Mouse (Mus musculus) mouse embryonic stem cell (cell line): ENCODE data around the gene Hist1h4a.
"Not testable (repeated sequence)": the region's sequence is repeated elsewhere in the genome, so short reads cannot be mapped to it uniquely, and the experiment has no call there.

ENCODE experiments used
- in situ Hi-C, 2 experiments: fragments of 300-500 bp; cut with MboI; formaldehyde crosslinking; loops; 1 replicate in 1 of 2; 3 replicates in 1 of 2; pipeline ENCODE4 v1.14.3; 2019 to 2020; ENCODE audit warnings: low sequenced_read_pairs in 2 of 2, low pct_unique_long_range_greater_than_20kb in 1 of 2, mixed read lengths in 1 of 2; ENCODE audit not compliant: unreplicated experiment in 1 of 2

Gene Hist1h4a

DNA sequence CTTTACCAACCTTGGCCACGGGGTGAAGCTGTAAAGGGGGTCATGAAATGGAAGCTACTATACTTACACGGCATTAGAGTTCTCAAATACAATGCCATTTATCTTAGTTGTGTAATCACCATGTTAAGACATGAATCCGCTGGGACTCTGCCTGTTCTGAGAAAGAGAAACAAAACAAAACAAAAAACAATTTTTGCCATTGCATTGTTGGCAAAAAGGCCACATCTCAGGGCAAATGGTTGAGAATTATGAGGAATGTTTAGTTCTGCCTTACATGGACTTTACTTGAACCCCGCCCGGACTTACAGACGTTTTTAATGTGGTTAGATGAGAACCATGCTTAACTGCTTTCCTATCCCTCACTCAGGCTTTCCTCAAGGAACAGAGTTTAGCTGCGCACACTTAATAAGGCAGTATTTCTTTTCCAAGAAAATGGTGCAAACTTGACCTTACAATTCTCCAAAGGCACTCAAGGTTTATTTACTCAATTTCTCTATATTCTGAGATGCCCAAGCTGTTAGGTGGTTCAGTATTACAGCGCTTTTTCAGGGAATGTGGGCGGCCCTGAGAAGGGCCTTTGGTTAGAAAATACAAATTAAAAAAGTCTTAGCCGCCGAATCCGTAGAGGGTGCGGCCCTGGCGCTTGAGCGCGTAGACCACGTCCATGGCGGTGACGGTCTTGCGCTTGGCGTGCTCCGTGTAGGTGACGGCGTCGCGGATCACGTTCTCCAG is 624 bp downstream of the Hist1h4a start:
- in situ Hi-C loops = no loop called here

DNA sequence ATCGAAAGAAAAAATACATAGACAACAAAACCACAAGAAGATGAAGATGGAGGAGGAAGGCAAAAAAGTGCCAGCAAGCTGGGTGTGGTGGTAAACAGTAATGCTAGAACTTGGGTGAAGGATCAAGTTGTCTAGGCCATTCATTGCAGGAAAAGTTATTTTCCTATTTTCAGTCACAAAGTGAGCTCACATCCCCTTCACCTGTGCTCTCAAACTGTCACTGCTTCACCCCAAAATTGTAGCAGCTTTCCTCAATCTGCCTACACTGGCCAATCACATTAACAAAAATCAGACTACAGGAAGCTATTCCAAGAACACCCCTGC is 1.2 kb downstream of the Hist1h4a start:
- in situ Hi-C loops = no loop called here

DNA sequence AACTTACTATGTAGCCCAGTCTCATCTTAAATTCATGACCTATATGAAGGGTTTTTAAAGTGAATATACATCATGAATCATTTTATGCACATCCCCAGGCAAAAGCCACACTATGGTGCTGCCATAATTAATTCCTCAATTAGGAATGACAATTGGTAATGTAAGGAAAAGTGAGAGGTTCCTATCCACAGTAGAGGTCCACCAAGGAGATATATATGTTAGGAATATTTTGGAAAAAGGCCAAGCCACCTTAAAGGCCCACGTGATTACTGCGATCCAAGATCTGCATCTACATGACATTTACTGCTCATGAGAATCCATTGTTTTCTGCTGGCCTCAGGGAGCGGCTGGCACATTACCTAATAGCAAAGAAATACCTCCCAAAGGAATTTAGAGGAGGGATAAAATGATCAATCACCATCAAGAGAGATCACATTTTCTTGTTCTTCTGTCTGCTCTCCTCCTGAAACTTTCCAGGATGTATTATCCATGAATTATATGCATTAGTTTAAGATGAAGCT is 1.7 kb downstream of the Hist1h4a start:
- in situ Hi-C loops = no loop called here

DNA sequence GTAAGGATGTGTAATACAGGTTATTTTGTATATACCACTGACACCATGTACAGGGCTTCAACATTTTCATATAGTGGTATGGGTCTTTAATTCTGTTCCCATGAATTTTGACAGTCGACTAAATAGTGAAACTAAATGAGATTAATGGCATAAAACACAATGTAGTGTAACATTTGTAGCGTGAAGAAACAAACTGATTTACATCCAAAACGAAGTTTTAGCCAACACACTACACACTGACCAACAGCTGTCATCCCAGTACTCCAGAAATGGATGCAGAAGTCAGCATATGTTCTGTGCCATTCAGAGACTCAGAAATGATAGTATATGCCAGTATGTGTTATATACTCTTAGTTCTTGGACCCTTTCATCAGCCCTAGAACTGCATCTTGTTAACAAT is 3.1 kb downstream of the Hist1h4a start:
- in situ Hi-C loops = no loop called here

DNA sequence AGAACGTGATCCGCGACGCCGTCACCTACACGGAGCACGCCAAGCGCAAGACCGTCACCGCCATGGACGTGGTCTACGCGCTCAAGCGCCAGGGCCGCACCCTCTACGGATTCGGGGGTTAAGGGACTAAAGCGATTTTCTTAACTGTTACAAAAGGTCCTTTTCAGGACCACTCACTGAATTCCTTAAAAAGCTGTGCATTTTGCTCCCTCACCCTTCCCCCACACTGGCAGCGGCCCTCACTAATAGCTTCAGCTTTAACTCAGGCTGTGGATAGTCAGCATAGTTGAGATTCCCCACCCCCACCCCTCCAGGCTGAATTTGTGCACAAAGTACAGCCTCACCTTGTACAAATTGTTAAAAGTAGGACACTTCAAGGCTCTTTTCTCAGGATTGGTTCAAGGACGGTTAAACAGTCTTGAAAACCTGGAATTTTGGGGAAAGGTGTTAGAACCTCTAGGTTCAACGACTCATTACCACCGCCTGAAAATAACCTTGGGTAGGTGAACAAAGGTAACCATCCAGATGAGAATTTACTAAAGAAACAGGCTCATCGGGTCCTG is 3.7 kb downstream of the Hist1h4a start:
- in situ Hi-C loops = no loop called here

DNA sequence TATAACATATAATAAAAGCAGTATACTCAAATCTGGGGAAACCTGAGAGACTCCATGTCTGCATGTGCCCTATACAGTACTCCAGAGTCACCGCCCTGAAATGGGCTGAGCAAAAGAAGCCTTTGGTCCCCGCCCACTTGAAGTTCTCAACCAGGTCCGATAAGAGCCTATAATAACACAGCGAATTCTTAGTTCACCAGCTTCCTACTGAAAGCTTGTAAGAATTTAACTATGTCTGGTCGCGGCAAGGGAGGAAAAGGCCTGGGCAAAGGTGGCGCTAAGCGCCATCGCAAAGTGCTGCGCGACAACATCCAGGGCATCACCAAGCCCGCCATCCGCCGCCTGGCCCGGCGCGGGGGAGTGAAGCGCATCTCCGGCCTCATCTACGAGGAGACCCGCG is 4.2 kb downstream of the Hist1h4a start, which contains the start of gene Hist1h4b:
Gene Hist1h4b (plus strand): TSS at position 224 of the 400 bp plus-strand sequence.
- in situ Hi-C loops = no loop called here

DNA sequence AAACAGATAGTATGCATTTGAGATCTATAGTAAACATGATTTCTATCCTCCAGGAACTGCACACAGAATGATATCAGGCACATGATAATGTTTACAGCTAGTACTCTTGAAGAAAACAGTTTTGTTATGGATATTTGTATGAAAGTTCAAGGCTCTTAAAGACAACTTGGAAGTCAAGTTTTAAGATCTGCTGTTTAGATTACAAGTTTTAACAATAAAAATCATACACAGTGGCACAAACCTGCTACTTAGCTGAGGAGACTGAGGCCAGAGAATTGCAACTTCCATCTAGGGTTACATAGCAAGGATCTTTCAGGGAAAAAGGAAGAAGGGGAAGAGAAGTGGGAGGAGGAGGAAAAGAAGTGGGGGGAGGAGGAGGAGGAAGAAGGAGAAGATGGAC is 6.0 kb downstream of the Hist1h4a start:
- in situ Hi-C loops = no loop called here

DNA sequence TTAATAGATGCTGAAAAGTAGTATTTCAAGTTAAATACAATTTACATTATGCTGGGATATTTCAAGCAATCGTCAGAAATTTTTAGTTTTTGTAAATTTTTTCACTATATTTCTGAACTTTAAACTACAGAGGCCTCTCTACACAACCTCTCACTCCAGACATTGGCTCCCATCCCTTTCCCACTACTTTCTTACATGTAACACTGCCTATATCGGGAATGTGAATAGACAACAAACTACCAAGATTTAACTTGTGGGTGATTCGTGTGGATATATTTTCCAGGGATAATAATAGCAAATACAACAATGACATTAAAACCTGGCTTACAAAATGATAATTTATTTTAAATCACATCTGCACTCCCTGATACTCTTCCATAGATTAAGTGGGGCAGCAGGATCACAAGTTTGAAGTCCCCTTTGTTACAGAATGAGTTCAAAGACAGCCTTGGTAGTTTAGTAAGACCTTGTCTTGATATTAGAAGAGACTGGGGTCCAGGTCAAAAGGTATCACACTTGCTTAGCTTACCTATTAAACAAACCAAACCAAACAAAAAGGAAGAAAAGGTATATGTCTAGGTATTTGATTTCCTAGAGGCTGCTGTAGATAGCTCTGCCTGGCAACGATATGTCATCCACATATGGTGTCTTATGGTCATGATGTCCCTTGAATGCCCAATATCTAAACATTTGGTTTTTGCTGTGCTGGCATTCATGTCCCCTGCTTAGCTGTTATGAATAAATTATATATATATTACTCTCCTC is 7.5 kb downstream of the Hist1h4a start:
- in situ Hi-C loops = no loop called here

DNA sequence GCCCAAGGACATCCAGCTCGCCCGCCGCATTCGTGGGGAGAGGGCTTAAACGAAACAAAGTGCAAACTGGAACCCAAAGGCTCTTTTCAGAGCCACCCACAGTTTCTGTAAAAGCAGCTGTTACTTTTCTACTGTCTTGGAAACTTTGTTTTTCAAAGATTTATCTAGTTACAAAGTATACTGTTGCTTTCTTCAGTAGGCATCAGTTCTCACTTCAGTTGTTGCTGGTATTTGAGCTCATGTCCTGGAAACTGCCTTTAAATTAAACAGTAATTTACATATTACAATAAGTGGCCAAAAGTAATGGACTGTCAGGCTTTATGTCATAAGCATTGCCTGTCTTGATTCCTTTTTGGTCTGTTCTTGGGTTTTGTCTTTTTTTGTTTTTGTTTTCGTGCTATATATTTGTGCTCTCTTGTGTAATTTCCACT is 8.3 kb downstream of the Hist1h4a start:
- in situ Hi-C loops = no loop called here

DNA sequence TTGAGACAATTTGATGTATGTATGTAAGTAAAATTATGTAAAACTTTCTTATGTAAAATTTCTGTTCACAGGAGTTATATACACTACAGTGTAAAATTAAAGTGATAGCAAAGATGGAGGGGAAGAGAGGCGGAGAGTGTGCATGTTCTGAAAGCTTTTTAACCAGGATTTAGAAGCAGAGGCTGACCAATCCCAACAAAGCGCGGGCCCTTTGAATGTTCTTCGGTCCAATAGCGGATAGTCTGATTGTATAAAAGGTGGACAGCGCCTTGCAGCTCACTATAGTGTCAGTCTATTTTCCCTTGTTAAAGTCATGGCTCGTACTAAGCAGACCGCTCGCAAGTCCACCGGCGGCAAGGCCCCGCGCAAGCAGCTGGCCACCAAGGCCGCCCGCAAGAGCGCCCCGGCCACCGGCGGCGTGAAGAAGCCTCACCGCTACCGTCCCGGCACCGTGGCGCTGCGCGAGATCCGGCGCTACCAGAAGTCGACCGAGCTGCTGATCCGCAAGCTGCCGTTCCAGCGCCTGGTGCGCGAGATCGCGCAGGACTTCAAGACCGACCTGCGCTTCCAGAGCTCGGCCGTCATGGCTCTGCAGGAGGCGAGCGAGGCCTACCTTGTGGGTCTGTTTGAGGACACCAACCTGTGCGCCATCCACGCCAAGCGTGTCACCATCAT is 8.8 kb downstream of the Hist1h4a start, which contains the start of gene Hist1h3b:
Gene Hist1h3b (plus strand): TSS at position 201 of the 675 bp plus-strand sequence.
- in situ Hi-C loops = not testable (repeated sequence)

DNA sequence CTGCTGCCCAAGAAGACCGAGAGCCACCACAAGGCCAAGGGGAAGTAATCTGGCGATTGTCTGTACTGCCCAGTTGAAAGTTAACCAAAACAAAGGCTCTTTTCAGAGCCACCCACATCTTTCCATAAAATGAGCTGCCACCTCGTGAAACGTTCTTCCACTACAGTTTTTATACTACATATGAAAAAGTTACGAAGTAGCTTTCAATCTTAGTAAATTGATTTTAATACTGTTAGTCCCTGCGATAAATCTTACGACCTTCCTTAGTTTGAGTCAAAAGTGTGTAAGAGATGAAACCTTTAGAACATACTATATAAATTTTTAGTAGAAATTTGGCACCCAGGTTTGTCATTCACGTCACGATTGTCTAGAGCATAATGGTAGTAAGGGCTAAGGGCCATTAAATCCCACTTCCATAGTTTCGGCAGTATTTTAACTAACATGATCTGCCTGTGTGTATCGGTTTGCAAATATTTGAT is 9.5 kb downstream of the Hist1h4a start:
- in situ Hi-C loops = no loop called here

DNA sequence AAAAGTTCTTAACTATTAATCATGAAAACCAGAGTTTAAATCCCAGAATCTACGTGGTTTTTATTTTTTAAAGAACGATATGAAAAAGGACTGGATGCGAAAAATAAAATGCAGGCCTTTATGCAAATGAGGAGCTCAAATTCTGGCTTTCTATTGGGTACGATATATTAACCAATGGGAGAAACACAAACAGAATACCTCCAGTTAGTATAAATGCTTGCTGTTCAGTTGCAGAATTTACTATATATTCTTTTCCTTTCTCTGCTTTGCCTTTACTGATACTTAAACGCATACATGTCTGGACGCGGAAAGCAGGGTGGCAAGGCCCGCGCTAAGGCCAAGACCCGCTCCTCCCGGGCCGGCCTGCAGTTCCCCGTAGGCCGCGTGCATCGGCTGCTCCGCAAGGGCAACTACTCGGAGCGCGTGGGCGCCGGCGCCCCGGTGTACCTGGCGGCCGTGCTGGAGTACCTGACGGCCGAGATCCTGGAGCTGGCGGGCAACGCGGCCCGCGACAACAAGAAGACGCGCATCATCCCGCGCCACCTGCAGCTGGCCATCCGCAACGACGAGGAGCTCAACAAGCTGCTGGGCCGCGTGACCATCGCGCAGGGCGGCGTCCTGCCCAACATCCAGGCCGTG is 10.1 kb downstream of the Hist1h4a start, which contains the start of gene Hist1h2ab:
Gene Hist1h2ab (plus strand): TSS at position 288 of the 639 bp plus-strand sequence.
- in situ Hi-C loops = not testable (repeated sequence)

DNA sequence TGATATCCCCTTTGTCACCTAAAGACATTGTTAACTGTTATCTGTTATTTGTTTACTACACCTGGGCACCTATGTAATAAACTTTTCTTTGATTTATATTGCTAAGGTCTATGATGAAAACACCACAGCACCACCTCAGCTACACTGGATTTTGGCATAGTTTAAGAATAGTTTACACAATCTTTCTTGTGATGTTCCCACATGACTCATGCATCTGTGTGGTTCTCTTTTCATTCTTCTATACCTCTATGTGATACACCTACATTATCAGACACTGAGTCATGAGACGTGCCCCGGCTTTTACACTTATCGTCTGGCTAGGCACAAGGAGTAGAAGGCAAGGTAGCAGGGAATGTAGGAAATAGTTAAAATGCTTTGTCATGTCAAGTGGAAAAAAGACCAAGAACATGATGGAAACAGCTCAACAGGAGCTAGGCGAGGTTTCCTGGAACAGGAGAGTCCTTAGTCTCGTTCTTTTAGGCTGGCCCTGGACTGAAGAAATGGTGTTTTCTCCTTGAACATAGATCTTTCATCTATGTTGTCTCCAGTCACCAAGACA is 11.4 kb downstream of the Hist1h4a start:
- in situ Hi-C loops = loop anchor here in 1 of 2 experiments (10.0 to 25.0 kb wide), 2 partner anchors 175 to 1712 kb away; partner anchors contain the start of genes Hist1h2ad, Hist1h2ae, Hist1h2ag and Hist1h2ah

DNA sequence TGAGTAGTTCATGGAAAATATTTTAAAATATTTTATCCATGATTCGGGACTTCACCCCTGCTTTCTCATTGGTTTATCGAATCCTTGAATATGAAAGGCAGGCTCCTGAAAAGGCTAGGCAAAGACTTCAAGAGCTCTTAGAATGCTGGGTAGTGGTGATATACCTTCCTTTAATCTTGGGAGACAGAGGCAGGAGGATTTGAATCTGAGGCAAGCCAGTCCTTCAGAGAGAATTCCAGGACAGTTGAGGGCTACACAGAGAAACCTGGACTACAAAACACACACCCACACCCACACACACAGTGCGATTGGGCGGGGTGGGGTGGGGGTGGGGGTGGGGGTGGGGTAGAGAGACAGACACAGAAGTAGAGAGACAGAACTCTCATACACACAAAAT is 13.1 kb downstream of the Hist1h4a start:
- in situ Hi-C loops = loop anchor here in 1 of 2 experiments (10.0 to 25.0 kb wide), 2 partner anchors 173 to 1711 kb away; partner anchors contain the start of genes Hist1h2ad, Hist1h2ae, Hist1h2ag and Hist1h2ah

DNA sequence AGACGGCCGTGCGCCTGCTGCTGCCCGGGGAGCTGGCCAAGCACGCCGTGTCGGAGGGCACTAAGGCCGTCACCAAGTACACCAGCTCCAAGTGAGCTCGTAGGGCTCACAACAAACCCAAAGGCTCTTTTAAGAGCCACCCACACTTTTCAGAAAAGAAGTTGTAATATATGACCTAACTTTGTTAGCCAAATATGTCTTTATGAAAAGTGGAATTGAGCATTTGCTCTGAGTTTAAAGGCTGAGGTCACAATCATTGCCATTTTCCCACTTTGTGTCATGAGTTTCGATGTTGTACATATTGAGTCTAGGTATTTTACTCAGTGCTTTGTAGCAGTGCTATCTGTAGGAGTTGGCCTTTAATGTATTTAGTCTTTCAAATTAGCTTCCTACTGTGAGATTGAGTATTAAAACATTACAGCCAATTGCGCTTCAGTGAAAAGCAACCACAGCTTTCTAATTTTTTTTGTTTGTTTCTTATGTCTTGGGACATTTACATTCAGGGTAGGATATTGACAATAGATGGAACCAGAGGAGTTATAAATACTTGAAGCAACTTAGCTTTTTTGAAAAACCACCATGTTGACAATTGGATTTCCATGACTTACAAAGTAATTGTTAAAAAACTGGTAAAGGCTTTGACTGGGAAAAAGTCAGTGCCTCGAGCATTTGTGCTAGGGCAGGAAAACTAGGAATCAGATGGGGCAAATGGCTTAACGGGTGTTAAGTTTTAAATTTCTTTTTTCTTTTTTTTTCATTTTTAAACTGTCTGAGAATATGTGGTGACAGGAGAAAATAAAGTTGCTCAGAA is 13.7 kb downstream of the Hist1h4a start:
- in situ Hi-C loops = loop anchor here in 1 of 2 experiments (10.0 to 25.0 kb wide), 2 partner anchors 172 to 1710 kb away; partner anchors contain the start of genes Hist1h2ad, Hist1h2ae, Hist1h2ag and Hist1h2ah

DNA sequence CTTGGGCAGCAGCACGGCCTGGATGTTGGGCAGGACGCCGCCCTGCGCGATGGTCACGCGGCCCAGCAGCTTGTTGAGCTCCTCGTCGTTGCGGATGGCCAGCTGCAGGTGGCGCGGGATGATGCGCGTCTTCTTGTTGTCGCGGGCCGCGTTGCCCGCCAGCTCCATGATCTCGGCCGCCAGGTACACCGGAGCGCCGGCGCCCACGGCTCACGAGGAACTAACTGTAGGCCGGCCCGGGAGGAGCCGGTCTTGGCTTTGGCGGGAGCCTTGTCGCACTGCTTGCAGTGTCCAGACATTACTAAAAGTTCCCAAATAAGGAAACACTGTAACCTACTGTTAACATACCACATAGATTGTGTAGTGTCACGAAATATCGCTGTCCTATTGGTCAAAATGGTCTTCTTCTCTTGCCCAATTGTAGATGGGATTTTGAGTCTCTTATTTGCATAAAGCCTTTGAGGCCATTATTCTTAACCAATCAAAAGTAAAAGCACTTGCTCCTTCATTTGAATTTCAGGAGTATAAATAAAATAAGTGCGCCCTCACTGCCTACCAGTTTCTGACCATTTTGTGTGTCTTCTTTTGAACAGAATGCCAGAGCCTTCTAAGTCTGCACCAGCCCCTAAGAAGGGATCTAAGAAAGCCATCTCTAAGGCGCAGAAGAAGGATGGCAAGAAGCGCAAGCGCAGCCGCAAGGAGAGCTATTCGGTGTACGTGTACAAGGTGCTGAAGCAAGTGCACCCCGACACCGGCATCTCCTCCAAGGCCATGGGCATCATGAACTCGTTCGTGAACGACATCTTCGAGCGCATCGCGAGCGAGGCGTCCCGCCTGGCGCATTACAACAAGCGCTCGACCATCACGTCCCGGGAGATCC is 14.6 kb downstream of the Hist1h4a start, which contains the start of gene Hist1h2bb:
Gene Hist1h2bb (plus strand): TSS at position 534 of the 880 bp plus-strand sequence.
- in situ Hi-C loops = loop anchor here in 1 of 2 experiments (10.0 to 25.0 kb wide), 2 partner anchors 172 to 1709 kb away; partner anchors contain the start of genes Hist1h2ad, Hist1h2ae, Hist1h2ag and Hist1h2ah
